17 mouse cellular contexts compared by ENCODE assay signal in genomic region chr16:18644485-18644884, GRCm38 (mm10). TPM values are rescaled to one million over a fixed set of nuclear protein-coding genes. Genes with fewer than 3 reads are reported as not detected.
"Had no signal": no experiment of that assay in that cellular context is flagged by ENCODE, and none has a peak within 500 bp of the region (broad histone marks: within the 10 kb centered on the region; RNA-seq: fewer than 3 reads in every experiment).

No protein-coding gene starts in this region.

- H3K36me3 ChIP-seq: limb, embryonic 13.5 days; liver, embryonic 13.5 days; stomach, embryonic 15.5 days had no signal

- H3K27me3 ChIP-seq: limb, embryonic 13.5 days; stomach, embryonic 15.5 days had no signal

- H3K27ac ChIP-seq: kidney, postnatal 0 days; liver, embryonic 13.5 days; stomach, embryonic 15.5 days had no signal

- H3K4me3 ChIP-seq: limb, embryonic 13.5 days; liver, embryonic 13.5 days; stomach, embryonic 15.5 days had no signal

- H3K4me1 ChIP-seq: liver, embryonic 13.5 days; stomach, embryonic 15.5 days had no signal

- H3K4me2 ChIP-seq: limb, embryonic 13.5 days; liver, embryonic 13.5 days; midbrain, embryonic 11.5 days; stomach, embryonic 15.5 days had no signal

- H3K9ac ChIP-seq: limb, embryonic 13.5 days; liver, embryonic 13.5 days; stomach, embryonic 15.5 days had no signal

- DNase-seq: kidney, adult 2 months; left cerebral cortex, postnatal 4 days; liver, embryonic 13.5 days; lung, adult 2 months; lung, postnatal 14 days; midbrain, embryonic 14.5 days; right cerebral cortex, postnatal 4 days; spleen, adult 18-20 months; thymus, postnatal 25 days had no signal

- H3K9me3 ChIP-seq: limb, embryonic 13.5 days; liver, embryonic 13.5 days; stomach, embryonic 15.5 days had no signal

RNA-seq across cellular contexts. Expression of gene Gm49601, which starts 18.3 kb away (rescaled TPM):
- total RNA-seq: liver, adult 2 months; megakaryocyte-erythroid progenitor cell, adult 5-6 weeks had no signal
- polyA plus RNA-seq: liver, adult 2 months; thymus, postnatal 0 days had no signal

RNA-seq across cellular contexts. Expression of gene Gp1bb, which starts 22.3 kb away (rescaled TPM):
- total RNA-seq: liver, adult 2 months had no signal
- polyA plus RNA-seq: liver, adult 2 months had no signal

RNA-seq across cellular contexts. Expression of gene Tbx1, which starts 54.0 kb away (rescaled TPM):
- total RNA-seq: liver, adult 2 months; megakaryocyte progenitor cell, adult 5-6 weeks; megakaryocyte-erythroid progenitor cell, adult 5-6 weeks had no signal
